Mouse (Mus musculus): ENCODE measurements around the gene Hsd3b4. TPM values are rescaled to one million over a fixed set of nuclear protein-coding genes. Genes with fewer than 3 reads are reported as not detected.

Hsd3b4 gene
- polyA plus RNA-seq, 1 experiment from 2014 or later: not detected

Other genes starting within 250 kb of the Hsd3b4 start
- 7.2 and 8.2 TPM in 2 replicates for gene Hmgcs2, start 230.1 kb downstream of the Hsd3b4 start, polyA plus RNA-seq (2014; fragmentation: Nextera tagmentation; extraction: Ambion mirVana)
- gene Phgdh, start 170.5 kb downstream of the Hsd3b4 start, polyA plus RNA-seq (2014; fragmentation: Nextera tagmentation; extraction: Ambion mirVana): 190 and 218 TPM in 2 replicates
- 4.8 and 6.2 TPM in 2 replicates for gene Zfp697, start 128.1 kb downstream of the Hsd3b4 start, polyA plus RNA-seq (2014; fragmentation: Nextera tagmentation; extraction: Ambion mirVana)
- not detected in 2 replicates for gene Gm4450, start 53.4 kb downstream of the Hsd3b4 start, polyA plus RNA-seq (2014; fragmentation: Nextera tagmentation; extraction: Ambion mirVana)
- not detected in 2 replicates for gene Gm10681, start 78.3 kb upstream of the Hsd3b4 start, polyA plus RNA-seq (2014; fragmentation: Nextera tagmentation; extraction: Ambion mirVana)
- gene Hsd3b5, start 119.7 kb upstream of the Hsd3b4 start, polyA plus RNA-seq (2014; fragmentation: Nextera tagmentation; extraction: Ambion mirVana): not detected in 2 replicates
- 0.05 TPM in 1 of 2 replicates, not detected in the other for gene Hsd3b2, start 214.0 kb upstream of the Hsd3b4 start, polyA plus RNA-seq (2014; fragmentation: Nextera tagmentation; extraction: Ambion mirVana)